Mouse (Mus musculus) frontal cortex, postnatal 14 days (tissue): ENCODE data around the gene Gm6880.
"Not testable (repeated sequence)": the region's sequence is repeated elsewhere in the genome, so short reads cannot be mapped to it uniquely, and the experiment has no call there.

ENCODE experiments used
- DNase-seq, 2 experiments: peaks; one replicate each; pipeline ENCODE4 v3.0.0; 2022; ENCODE audit warnings: low spot score in 2 of 2

Gene Gm6880

GRCm38 (mm10) chrX:74481349-74481885 lies at the start of gene Gm6880:
Gm6880 (minus strand) TSS chrX:74481399.
- DNase-seq = not testable (repeated sequence)

DNA sequence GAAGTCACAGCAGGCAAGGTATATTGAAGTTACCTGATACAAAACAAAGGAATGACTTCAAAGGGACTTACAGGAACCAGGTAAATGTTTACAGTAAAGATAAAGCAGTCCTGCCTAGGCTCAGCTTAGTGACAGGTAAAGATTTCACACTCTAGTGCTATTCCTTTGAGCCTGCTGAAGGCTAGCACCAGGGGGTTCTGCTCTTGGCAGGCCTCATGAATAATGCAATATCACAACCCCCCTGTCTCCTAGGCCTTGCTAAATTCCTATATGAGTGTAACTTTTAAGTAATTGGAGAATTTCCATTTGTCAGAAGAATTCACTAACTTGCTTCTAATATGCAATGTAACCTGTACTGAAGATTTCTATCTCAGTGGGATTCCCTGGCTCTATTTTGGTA lies 36.3 kb upstream of the Gm6880 start:
- DNase-seq = not testable (repeated sequence)

DNA sequence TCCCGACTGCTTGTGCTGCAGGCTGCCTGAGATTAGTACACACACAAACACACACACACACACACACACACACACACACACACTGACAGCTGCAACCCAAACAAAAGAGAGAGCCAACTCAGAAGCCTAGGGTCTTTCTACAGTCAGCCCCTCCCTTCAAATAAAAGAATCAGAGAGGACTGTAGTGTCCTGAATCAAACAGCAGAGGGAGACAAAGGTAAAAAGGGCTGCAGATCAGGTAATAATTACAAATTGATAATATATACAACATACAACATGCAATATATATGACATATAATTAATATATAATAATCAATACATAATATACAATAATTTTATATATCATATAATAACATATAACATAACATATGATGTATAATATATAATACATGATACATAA lies 15.9 kb upstream of the Gm6880 start:
- DNase-seq = no peak

- DNase-seq = no peak
These were observed 28.4 kb downstream of the Gm6880 start for GRCm38 (mm10) chrX:74452773-74453172.

DNA sequence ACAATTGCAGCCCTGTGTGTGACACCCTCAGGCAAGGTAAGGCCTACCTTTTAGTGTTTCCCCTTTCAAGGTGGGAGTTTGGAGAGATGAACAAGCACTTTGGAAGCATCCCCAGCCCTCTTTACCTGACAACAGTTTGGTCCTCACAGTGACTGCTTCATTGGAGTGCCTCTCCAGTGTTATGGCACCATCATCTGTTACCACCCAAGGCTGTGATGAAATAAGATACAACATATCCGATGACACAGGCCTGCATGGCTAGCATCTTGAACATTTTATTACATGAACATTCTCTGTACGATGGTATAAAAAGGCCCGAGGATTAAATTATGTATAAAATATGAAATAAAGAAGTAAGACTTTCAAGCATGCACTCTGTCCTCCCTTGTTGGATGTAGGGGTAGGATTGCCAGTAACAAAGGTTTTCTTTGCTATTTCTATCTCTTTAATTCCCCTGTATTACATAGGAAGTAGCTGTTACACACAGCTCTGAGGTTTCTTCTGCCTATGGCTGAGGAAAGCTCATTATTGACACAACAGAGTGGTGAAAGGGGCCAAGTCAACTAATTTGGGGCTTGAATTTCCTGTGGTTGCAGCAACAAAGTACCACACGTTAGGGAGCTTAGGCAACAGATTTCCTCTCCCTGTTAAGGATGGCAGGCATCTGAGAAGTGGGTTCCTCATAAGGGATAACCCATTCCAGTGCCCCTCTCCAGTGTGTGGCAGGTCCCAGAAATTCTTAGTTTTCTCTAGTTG lies 29.9 kb downstream of the Gm6880 start:
- no peak for DNase-seq
